Mouse (Mus musculus) naive thymus-derived CD4-positive, alpha-beta T cell, adult 5 months (primary cell): Measurements from ENCODE around the gene Dok5. TPM values are rescaled to one million over a fixed set of nuclear protein-coding genes. Genes with fewer than 3 reads are reported as not detected.

Experiments used
- polyA plus RNA-seq: library from polyadenylated mRNA; unstranded; fragments of 100-300 nt; shearing (Covaris generic); gene quantifications from one replicate; pipeline ENCODE4 v1.2.1, GENCODE M21; 2017

The Dok5 gene
- not detected for polyA plus RNA-seq

GRCm38 (mm10) chr2:170731632-170732561 is at the start of gene Dok5:
Dok5 (plus strand) TSS chr2:170731807.

Other genes with a start within 250 kb of the Dok5 start
- gene Pfdn4, start 235.4 kb upstream of the Dok5 start, polyA plus RNA-seq, result 24.7 TPM
- not detected for gene Cyp24a1, start 234.7 kb upstream of the Dok5 start, polyA plus RNA-seq
- gene 4930470P17Rik, start 129.8 kb upstream of the Dok5 start, polyA plus RNA-seq, result not detected